Mouse (Mus musculus): Measurements from ENCODE around the gene Prkag3.
A peak's percentile ranks its signal among the peaks of the same experiment; 100 is the strongest.

Prkag3 gene

DNA sequence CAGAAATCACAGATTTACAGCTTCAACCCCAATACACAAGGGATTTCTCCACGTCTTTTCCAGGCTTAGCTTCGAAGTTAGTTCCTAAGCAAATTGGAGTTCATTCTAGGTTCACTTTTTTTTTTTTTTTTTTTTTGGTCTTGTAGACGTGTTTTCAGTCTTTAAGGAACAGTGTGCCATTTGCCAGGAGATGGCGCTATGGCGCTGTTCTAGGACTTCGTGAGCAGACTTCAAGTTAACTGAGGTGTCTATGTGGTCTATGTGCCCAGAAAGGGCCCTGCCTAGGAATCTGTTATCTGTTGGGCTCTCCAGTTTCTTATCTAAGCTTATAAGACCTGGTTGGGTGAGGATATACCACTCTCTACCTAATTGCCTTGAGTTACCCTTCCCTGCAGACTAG, 14.1 kb upstream of the Prkag3 start:
- peak; percentile 72 for DNase-seq (ENCODE audit: extremely low spot score, low read depth, low spot score)

DNA sequence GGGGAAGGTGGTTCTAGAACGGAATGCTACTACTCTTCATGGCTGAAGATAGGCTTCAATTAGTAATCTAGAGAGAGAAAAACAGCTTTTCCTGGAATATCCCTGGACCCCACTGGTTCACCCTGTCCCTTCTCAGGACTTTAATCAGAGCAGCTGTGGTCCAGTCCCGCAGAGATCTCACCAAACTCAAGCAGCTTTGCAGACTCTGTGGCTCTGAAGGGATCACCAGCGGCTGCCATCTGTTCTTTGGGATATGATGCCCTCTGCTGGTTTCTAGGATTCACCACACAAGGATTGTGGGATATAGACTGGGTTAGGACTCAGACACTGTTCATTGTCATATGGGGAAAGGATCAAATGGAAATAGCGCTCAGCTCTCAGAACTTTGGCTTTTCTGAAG, 10.8 kb upstream of the Prkag3 start:
- DNase-seq (ENCODE audit: extremely low spot score, low read depth, low spot score): no peak

DNA sequence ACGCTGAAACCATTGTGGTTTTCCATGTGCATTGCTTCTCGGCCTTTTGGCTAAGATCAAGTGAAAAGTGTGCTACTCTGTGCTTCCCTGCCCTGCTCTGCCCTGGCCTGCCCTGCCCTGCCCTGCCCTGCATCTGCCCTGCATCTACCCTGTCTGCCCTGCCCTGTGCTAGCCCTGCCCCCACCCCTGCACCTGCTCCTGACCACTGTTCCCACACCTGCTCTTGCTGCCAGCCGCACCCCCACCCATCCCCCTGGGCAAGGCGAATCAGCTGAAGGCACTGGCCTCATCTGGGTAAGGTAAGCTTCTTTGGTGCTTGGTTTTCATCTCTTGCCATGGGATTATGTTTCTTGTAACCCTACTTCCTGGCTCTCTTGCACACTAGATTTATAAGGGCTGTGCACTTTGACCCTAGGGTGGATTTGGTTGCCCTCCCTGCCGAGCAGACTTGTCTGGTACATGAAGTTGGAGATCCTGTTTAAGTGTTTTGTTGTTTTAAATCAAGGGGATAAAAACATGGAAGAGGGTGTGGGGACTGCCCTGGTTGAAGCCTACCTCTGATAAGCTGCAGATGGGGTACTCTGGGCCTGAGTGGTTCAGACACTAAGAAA, 5.3 kb upstream of the Prkag3 start:
- no peak for DNase-seq (ENCODE audit: extremely low spot score, low read depth, low spot score)

DNA sequence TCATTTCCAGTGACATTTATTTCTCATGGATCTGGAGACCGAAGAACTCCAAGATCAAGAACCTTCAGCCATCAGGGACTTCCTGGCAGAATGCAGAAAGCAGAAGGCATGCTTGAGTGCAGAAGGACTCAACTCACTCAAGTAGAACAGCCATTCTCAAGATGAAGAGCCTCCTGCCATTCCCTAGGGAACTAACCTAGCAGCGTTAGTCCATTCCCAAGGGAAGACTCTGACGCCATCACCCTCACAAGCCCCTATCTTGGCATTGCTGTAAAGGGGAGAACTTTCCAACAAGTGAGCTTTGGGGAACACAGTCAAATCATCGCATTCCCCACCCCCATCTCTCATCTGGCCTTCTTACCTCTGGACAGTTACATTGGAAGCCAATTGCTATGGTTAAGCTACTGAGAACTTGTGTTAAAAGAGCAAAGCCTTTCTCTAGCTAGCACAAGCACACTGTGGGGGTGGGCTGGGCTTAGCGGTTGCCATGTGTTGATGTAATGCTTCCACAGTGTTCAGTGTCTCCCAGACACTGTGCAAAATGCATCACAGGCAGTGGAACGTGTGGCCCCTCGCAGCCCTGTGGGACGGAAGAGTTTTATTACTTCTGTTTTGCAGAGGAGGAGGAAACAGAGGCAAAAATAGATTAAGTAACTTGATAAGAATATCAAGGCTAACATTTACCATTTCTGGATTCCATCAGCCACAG, 4.4 kb upstream of the Prkag3 start:
- no peak for DNase-seq (ENCODE audit: extremely low spot score, low read depth, low spot score)

DNA sequence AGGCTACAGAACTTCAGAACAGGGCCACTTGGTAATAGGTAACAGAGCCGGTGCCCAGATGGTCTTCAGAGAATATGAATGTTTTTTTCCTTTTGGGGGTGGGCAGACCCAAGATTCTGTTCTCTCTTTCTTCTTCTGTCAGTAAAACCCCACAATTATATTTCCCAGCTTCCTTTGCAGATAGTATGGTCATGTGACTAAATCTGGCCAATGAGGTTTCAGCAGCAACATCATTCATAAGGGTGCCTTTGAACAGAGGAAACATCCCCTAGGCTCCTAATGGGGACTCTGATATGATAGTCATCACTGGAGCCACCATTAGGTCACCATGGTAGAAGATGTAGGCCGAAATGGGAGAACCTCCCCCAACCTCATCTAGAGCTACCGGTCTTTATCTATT, 3.8 kb upstream of the Prkag3 start:
- no peak for DNase-seq (ENCODE audit: extremely low spot score, low read depth, low spot score)

DNA sequence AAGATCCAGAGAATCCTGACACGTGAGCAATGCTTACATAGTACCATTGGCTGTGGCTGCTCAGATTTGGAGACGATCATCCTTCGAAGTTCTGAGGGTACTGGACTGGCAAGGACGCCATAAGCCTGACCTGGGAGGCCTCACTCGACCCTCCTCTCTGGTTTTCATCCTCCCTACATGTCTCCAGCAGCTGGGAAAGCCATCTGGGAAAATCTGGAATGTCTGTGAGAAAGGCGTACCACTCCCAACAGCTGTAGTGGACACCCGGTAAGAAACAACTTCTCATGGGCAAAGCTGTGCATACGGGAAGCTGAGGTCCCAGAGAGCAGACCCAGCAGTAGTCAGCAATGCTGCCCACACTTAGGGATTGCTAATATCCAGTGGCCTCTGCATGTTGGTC, 3.1 kb upstream of the Prkag3 start:
- DNase-seq (ENCODE audit: extremely low spot score, low read depth, low spot score): no peak

DNA sequence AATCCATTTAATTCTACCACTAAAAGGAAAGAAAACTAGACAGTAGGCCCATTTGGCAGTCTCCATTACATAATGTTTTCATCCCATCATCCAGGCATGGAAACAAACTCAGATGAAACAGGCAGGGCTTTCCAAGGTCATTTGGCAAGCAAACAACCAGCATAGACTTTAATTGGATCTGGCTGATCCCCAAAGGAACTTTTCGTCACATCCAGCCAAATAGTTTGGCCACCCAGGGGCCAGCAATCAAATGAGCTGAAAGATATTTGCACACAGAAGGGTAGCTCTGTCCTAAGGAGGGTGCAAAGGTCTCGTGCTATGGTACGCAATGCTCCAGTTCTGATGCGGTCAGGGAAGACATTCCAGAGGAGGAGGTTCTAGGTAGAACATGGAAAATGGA, 1.7 kb upstream of the Prkag3 start:
- no peak for DNase-seq (ENCODE audit: extremely low spot score, low read depth, low spot score)

DNA sequence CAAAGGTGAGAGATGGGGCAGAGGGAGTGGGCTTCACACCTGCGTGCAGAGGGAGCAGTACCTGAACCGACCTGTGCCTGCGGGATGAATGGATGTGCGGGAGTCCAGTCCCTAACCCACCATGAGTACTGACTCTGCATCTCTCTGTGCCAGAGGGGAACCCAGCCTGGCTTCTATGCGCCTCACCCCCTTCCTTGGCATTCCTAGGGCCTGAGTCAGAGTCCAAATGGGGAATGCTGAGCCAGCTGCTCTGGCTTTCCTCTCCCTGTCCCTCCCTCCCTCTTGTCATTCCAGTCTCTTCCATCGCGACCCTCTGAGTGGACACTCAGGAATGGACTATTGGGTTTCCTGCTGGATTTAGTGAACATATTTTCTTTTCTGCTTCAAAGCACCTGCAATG, 280 bp upstream of the Prkag3 start:
- no peak for DNase-seq (ENCODE audit: extremely low spot score, low read depth, low spot score)

DNA sequence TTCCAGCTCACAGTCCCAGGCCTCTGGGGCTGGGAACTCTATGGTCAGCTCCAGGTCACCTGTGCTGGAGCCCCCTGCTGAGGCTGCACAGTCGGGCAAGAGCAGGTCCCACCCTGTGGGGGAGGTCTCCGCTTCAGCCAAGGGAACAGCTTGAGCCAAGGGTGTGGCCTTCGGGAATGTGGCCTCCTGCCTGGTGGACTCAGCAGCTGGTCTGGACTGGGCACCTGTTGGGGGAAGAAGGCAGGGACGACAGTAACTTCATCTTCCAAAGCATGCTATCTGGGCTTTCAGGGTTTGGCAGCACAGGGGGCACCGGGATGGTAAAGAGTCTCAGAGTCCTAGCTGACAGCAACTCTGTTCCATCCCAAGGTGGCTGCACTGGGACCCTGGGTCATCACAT, 1.7 kb downstream of the Prkag3 start:
- no peak for DNase-seq (ENCODE audit: extremely low spot score, low read depth, low spot score)

DNA sequence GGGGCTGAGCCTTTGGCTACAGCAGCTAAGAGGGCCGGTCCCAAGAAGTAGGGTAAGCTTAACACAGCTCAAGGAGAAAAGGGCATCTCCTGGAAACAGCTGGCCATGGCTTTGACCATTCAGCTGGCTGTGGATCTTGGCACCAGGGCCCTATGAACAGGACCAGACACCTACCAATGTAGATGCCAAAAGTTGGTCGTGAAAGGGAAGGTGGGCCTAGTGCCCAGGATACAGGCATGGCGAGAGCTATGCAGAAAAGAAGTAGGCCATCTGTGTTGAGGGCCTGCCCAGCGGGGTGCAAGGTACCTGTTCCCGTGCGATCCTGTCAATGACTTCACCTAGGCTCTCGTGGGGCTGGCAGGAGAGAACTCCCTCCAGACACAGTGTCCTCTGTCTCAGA, 8.2 kb downstream of the Prkag3 start:
- DNase-seq (ENCODE audit: extremely low spot score, low read depth, low spot score): no peak

DNA sequence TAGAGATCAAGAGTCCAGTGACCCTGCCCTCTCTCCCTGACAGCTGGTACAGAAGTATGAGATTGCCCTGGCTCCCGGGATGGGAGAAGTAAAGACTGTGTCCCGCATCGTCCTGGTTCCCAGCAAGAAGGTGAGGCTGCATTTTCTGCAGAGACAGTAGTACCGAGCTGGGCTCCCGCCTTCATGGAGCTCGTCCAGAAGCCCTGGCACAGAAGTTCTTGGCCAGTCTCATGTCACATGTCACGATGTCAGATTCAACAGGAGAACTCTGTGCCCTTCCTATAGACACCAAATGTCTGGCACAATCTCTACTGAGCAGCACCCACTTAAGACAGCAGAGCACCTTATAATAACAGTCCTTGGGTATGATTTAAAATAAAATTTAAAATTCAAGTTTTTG, 11.5 kb downstream of the Prkag3 start:
- no peak for DNase-seq (ENCODE audit: extremely low spot score, low read depth, low spot score)

DNA sequence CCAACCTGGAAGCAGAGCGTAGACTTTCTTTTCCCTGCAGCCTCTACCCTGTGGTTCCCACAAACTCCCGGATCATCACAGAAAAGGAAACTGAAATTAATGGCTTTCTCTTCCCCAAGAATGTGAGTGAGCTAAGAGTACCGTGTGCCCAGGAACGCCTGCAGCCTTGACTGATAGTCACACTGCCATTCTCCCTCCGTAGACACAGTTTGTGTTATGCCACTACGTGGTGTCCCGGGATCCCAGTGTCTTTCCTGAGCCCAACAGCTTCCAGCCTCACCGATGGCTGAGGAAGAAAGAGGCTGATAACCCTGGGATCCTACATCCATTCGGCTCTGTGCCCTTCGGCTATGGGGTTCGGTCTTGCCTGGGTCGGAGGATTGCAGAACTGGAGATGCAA, 12.0 kb downstream of the Prkag3 start:
- DNase-seq (ENCODE audit: extremely low spot score, low read depth, low spot score): no peak

DNA sequence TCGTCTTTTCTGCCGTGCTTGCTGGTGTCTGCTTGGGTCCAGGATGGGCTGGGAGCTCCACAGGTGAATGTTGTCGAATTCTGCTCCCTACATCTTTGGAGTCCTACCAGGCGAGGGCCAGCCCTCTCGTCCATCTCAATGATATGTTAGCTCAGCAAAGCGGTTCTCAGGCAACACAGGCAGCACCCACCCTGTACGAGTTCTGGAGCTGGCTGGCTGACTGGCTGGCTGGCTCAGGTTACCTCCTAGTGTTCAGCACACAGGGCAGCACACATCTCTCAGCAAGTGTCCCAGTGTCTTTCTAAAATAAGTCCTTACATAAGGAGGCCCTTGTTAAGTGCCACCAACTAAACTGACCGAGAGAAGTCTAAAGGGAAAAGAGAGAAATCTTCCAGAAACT, 20.6 kb downstream of the Prkag3 start:
- no peak for DNase-seq (ENCODE audit: extremely low spot score, low read depth, low spot score)

DNA sequence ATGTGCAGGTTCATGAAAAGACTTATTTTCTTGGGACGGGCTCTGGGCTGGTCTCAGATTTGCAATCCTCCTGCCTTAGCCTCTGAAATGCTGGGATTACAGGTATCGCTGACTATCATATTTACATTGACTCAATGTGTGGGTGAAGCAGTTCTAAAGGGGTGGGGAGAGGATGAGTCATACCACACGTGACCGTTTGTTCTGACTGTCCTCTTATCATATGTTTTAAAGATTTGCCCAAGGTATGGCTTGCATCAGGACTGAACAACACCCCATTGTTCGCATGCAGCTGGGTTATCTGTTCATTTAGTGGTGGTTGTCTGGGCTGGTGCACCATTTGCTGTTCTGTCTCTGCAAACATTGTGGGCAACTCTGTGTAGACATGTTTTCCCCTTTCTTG, 22.3 kb downstream of the Prkag3 start:
- DNase-seq (ENCODE audit: extremely low spot score, low read depth, low spot score): no peak

DNA sequence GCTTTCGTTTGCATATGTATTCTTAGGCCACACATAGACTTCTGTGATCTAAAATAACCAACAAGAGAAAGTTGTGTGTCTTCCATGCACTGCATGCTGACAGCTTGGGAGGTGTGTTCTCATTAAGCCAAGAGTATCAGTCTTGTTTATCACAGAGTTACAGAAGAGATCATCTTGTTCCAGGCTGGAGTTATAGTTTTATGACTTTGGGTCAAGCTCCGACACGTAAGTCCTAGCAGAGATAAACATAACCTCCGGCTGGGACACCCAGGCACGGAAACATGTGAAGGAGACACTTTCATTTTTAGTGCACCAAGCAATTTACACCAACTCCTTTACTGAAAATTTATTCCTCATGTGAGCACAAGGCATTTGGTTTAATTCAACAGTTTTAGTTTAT, 22.9 kb downstream of the Prkag3 start:
- DNase-seq (ENCODE audit: extremely low spot score, low read depth, low spot score): no peak

DNA sequence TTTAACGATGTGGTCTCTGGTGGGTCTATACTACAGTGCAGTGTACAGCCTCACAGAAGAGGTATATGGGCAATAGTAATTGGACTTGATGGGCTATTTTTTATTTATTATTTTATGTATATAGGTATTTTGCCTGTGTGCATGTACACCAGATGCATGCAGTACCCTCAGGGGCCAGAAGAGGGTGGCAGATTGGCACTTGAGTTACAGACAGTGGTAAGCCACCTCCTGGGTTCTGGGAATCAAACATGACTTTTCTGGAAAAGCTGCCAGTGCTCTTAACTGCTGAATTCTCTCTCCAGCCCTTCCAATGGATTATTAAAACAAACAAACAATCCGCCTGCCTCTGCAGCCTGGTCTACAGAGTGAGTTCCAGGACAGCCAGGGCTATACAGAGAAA, 25.3 kb downstream of the Prkag3 start:
- no peak for DNase-seq (ENCODE audit: extremely low spot score, low read depth, low spot score)

DNA sequence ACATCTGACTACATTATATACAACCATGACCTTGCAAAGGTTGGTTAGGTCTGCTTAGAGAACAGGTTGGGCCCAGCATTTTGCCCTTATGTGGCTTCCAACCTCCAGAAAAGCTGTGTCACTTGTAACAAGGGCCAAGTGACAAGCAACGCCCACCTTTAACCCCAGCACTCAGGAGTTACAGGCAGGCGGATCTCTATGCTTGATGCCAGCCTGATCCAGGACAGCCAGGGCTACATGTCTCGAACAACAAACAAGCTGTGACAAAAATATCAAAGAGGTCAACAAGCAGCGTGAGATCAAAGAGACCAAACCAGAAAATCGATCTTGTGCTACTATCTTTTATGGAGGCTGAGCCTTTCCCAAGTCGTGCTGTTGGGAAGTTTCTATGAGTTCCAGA, 27.4 kb downstream of the Prkag3 start:
- no peak for DNase-seq (ENCODE audit: extremely low spot score, low read depth, low spot score)

DNA sequence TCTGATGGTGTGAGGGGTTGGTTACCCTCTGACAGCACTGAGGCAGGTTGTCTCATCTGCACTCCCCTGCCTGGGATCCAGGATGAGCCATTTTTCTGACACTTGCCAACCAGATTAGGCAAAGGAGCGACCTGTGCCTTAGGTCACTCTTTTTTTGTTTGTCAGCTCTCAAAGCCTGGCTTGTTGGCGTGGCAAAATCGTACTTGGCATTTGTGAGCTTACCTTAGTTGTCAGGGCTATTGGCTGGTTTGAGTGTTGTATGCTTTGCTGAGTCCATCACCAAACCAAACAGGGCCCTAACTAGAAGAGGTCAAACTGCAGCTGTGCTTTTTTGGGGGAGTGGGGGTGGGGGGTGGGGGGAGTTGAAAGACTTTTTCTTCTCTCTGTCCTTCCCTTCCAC, 29.7 kb downstream of the Prkag3 start:
- no peak for DNase-seq (ENCODE audit: extremely low spot score, low read depth, low spot score)

DNA sequence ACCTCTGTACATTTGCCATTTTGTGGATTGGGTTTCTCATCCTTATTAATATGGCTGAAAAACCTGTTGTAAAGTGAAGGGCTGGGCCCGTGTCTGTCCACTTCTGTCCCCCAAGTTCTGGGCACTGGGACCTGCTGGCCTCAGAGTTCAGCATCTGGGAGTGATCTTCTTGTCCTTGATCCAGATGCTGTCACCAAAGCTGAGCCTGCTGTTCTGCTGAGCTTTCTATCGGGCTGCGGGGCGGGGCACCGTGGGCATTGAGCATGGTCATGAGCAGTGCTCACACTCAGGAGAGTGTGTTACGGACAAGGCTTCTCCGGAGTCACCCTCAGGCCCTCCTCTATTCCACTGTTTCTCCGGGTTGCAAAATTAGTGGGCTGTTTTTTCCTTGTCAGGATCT, 30.9 kb downstream of the Prkag3 start:
- DNase-seq (ENCODE audit: extremely low spot score, low read depth, low spot score): no peak

DNA sequence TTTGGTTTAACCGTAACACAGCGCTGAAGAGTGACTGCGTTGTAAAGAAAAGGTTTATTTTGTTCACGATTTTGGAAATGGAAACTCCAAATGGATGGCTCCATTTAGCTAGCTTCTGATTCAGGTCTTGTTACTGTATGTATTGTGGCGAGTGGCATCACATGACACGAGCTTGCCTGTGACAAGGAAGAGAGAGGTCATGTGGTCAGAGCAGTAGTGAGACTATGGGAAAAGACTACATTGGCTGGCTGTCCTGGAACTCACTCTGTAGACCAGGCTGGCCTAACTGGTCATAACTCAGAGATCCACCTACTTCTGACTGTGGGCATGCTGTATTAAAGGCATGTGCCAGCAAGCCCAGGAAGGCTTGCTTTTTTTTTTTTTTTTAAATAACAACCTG, 33.1 kb downstream of the Prkag3 start:
- DNase-seq (ENCODE audit: extremely low spot score, low read depth, low spot score): no peak

DNA sequence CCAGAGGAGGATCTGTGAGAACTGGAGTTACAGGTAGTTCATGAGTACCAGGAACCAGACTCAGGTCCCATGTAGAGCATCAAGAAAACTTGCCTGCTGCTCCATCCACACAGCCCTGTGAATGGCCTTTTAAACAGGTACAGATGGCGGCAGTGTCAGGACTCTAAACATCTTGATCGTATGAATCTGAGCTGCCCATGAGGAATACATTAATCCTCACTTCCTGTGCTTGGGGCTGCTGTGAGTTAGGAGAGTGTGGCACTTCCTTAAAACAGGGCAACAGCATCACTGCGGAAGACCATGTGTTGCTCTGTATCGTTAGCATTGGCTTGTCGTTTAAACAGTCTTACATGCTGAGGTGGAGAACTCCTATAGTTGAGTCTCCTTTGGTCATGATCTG, 33.6 kb downstream of the Prkag3 start:
- DNase-seq (ENCODE audit: extremely low spot score, low read depth, low spot score): peak; percentile 63

DNA sequence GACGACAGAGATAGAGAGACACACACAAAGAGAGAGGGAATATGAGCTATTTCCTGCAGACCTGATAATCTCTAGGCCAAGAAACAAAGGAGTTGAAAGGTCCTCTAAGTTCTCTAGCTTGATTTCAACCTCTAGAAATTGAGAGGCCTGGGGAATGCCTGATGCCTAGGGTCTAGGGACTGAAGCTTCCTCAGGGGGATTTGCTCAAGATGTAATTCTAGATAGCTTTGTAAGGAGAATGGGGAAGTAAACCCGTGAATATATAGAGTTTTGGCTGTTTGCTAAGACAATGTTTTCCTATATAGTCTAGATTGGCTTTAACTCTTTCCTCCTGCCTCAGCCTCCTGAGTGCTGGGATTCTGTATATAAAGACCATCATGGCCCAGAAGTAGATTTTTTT, 34.1 kb downstream of the Prkag3 start:
- no peak for DNase-seq (ENCODE audit: extremely low spot score, low read depth, low spot score)
